Mouse (Mus musculus) olfactory bulb, adult 2 months (tissue): ENCODE measurements around the gene Kcnk1.

ENCODE experiments used
- CTCF ChIP-seq: fragments of 200-500 bp; IDR thresholded peaks from 2 replicates; pipeline ENCODE4 v1.5.1; 2012; ENCODE audit warnings: low read depth, mild to moderate bottlenecking, low read length, moderate library complexity; ENCODE audit not compliant: insufficient read depth
- POLR2A ChIP-seq: fragments of 200-500 bp; IDR thresholded peaks from 2 replicates; pipeline ENCODE4 v1.6.1; 2012; ENCODE audit warnings: mild to moderate bottlenecking, low read depth, low read length, moderate library complexity; ENCODE audit not compliant: insufficient read depth

- TF ChIP-seq CTCF, result no peak
- TF ChIP-seq POLR2A, result no peak
Measured at GRCm38 (mm10) chr8:125961790-125962189, 33.2 kb upstream of the Kcnk1 start.
